Mouse (Mus musculus): Measurements from ENCODE around the gene Gm11099.

The Gm11099 gene

GRCm38 (mm10) chr2:58859134-58859533 lies at the start of gene Gm11099:
Gm11099 (plus strand) TSS chr2:58859434.
- no peak for DNase-seq (ENCODE audit: low read depth, low spot score)

- no peak for DNase-seq (ENCODE audit: low read depth, low spot score)
Observed at GRCm38 (mm10) chr2:58812941-58813340, 46.3 kb upstream of the Gm11099 start.

- no peak for DNase-seq (ENCODE audit: low read depth, low spot score)
Observed at GRCm38 (mm10) chr2:58828910-58829600, 30.2 kb upstream of the Gm11099 start.

- DNase-seq (ENCODE audit: low read depth, low spot score) = peak; percentile 28
Observed at GRCm38 (mm10) chr2:58829981-58830742, 29.1 kb upstream of the Gm11099 start.

- no peak for DNase-seq (ENCODE audit: low read depth, low spot score)
Observed at GRCm38 (mm10) chr2:58832253-58832980, 26.8 kb upstream of the Gm11099 start.

- no peak for DNase-seq (ENCODE audit: low read depth, low spot score)
Observed at GRCm38 (mm10) chr2:58841021-58841420, 18.2 kb upstream of the Gm11099 start.

GRCm38 (mm10) chr2:58842443-58842842 lies 16.8 kb upstream of the Gm11099 start:
- DNase-seq (ENCODE audit: low read depth, low spot score) = no peak

- DNase-seq (ENCODE audit: low read depth, low spot score) = peak; percentile 44
Observed at GRCm38 (mm10) chr2:58844499-58844898, 14.7 kb upstream of the Gm11099 start.

GRCm38 (mm10) chr2:58879876-58880275 lies 20.6 kb downstream of the Gm11099 start:
- DNase-seq (ENCODE audit: low read depth, low spot score) = no peak

- DNase-seq (ENCODE audit: low read depth, low spot score) = no peak
Observed at GRCm38 (mm10) chr2:58905057-58905456, 45.8 kb downstream of the Gm11099 start.

GRCm38 (mm10) chr2:58906814-58907516 lies 47.7 kb downstream of the Gm11099 start:
- peak; percentile 78 for DNase-seq (ENCODE audit: low read depth, low spot score)

GRCm38 (mm10) chr2:58912339-58912738 lies 53.1 kb downstream of the Gm11099 start:
- DNase-seq (ENCODE audit: low read depth, low spot score) = no peak

- DNase-seq (ENCODE audit: low read depth, low spot score) = no peak
Observed at GRCm38 (mm10) chr2:58918351-58918750, 59.1 kb downstream of the Gm11099 start.

GRCm38 (mm10) chr2:58925551-58925950 lies 66.3 kb downstream of the Gm11099 start:
- DNase-seq (ENCODE audit: low read depth, low spot score) = no peak

GRCm38 (mm10) chr2:58941361-58941760 lies 82.1 kb downstream of the Gm11099 start:
- DNase-seq (ENCODE audit: low read depth, low spot score) = no peak

GRCm38 (mm10) chr2:58948796-58949195 lies 89.6 kb downstream of the Gm11099 start:
- DNase-seq (ENCODE audit: low read depth, low spot score) = no peak

GRCm38 (mm10) chr2:58952101-58952500 lies 92.9 kb downstream of the Gm11099 start:
- DNase-seq (ENCODE audit: low read depth, low spot score) = no peak

- no peak for DNase-seq (ENCODE audit: low read depth, low spot score)
Observed at GRCm38 (mm10) chr2:58956351-58956750, 97.1 kb downstream of the Gm11099 start.

- DNase-seq (ENCODE audit: low read depth, low spot score) = no peak
Observed at GRCm38 (mm10) chr2:58956770-58957300, 97.6 kb downstream of the Gm11099 start.
